Mouse (Mus musculus): ENCODE results near the gene Prss27. TPM values are rescaled to one million over a fixed set of nuclear protein-coding genes. Genes with fewer than 3 reads are reported as not detected.

The Prss27 gene
- polyA plus RNA-seq, 1 experiment from 2014 or later: 0.21 TPM

DNA sequence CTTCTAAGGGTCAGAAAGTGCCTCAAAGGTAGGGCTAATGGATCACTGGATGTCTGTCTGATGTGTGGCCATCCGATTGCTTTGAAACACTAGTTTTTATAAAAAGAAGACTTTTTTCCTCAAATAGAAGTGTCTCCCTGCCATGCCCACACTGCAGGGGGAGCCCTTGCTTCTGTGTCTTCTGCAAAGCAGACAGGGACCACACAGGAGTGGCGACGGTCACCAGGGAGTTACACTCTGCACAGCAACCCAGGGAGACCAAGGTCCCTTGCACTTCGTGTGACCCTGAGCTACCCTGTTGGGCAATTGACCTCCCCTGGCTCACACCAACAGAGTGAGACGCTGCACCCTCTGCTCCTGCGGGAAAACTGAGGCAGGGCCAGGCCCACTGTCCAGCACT lies 990 bp upstream of the Prss27 start:
- H3K9me3 ChIP-seq: no peaks in the 10 kb centered on the region
- H3K27me3 ChIP-seq: no peaks in the 10 kb centered on the region
- no peak for ATAC-seq (ENCODE audit: low read depth)
- H3K4me2 ChIP-seq: no peak overlapping the region
- H3K4me1 ChIP-seq (replicated peaks): no peaks in the 10 kb centered on the region
- WGBS: 76% methylated on average over 6 of the region's 6 CpGs
- H3K27ac ChIP-seq (replicated peaks): no peak overlapping the region
- H3K36me3 ChIP-seq: no peaks in the 10 kb centered on the region
- no peak overlapping the region for H3K4me3 ChIP-seq
- no peak overlapping the region for H3K9ac ChIP-seq

DNA sequence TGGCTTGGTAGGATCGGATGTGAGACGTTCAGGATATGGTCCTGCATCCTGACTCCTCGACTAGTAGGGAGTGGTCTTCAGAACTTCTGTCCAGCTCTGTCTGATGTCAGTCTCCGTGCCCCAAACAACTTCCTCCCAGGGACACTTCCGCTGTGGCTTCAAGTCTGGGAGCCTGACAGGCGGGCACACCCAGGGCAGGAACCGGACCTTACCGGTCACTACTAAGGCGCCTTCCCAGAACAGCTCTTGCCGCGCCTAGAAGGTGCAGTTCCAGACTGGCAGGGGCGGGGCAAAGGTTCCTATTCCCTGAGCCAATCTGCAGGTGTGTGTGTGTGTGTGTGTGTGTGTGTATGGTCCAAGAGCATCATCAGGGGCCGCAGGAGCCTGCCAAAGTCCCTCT lies 584 bp upstream of the Prss27 start:
- ATAC-seq (ENCODE audit: low read depth): no peak
- Histone ChIP-seq H3K27me3 (no peaks in the 10 kb centered on the region), H3K4me1 (replicated peaks) (no peaks in the 10 kb centered on the region), H3K9me3 (no peaks in the 10 kb centered on the region), H3K4me3 (no peak overlapping the region), H3K36me3 (no peaks in the 10 kb centered on the region), H3K9ac (no peak overlapping the region), H3K27ac (replicated peaks) (no peak overlapping the region), H3K4me2 (no peak overlapping the region)
- 85% methylated on average over 13 of the region's 13 CpGs for WGBS

DNA sequence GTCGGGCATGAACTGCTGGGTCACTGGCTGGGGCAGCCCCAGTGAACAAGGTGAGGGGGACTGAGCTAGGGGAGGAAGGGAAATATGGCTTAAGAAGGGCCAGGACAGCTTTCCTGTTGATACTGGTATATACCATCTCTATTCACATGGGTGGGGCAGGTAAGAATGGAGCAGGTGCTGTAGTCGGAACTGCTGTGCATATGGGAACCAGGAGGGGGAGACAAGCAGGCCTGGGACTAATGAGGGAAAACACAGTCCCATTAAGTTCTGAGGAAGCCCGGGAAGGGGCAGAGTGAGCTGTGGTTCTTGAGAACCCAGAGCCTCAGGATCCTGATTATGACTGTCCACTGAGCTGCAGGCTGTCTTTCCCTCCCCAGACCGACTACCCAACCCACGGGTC lies 6.5 kb downstream of the Prss27 start:
- Histone ChIP-seq H3K4me3 (no peak overlapping the region), H3K9me3 (no peaks in the 10 kb centered on the region), H3K27ac (replicated peaks) (no peak overlapping the region), H3K36me3 (peaks cover 35% of the 10 kb centered on the region), H3K4me2 (no peak overlapping the region), H3K9ac (no peak overlapping the region), H3K27me3 (no peaks in the 10 kb centered on the region), H3K4me1 (replicated peaks) (no peaks in the 10 kb centered on the region)
- ATAC-seq (ENCODE audit: low read depth): no peak
- 61% methylated on average over 5 of the region's 5 CpGs for WGBS

GRCm38 (mm10) chr17:24045608-24046007 lies 7.7 kb downstream of the Prss27 start:
- WGBS: 79% methylated on average over 10 of the region's 10 CpGs

DNA sequence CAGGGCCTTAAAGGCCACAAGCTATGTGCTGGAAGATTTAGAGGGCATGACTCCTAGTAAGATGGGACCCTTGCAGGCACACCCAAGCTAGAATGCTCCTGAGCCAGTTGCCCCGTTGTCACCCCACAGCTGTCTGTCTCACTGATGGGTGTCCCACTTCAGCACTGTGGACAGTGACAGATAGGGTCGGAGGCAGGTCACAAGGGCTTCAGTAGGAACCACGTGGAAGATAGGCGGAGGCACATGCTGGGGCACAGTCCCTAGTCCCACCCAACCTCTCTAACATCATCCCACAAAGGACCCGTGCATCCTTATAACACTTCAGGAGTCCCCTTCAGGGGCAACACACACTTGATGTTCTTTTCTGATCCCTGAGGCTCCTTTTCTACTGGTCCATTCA lies 8.1 kb downstream of the Prss27 start:
- no peak overlapping the region for H3K4me3 ChIP-seq

More at GRCm38 (mm10) chr17:24045608-24046007, 7.7 kb downstream of the Prss27 start:
- Histone ChIP-seq H3K27me3 (no peaks in the 10 kb centered on the region), H3K9ac (no peak overlapping the region), H3K4me1 (replicated peaks) (no peaks in the 10 kb centered on the region), H3K27ac (replicated peaks) (no peak overlapping the region), H3K9me3 (no peaks in the 10 kb centered on the region), H3K4me2 (no peak overlapping the region), H3K36me3 (peaks cover 44% of the 10 kb centered on the region), H3K4me3 (no peak overlapping the region)
- ATAC-seq (ENCODE audit: low read depth): no peak

GRCm38 (mm10) chr17:24048053-24048452 lies 10.1 kb downstream of the Prss27 start:
- 93% methylated on average over 5 of the region's 5 CpGs for WGBS
- H3K36me3 ChIP-seq: peaks cover 69% of the 10 kb centered on the region
- ATAC-seq (ENCODE audit: low read depth): no peak

More for the DNA sequence above, 8.1 kb downstream of the Prss27 start:
- Histone ChIP-seq H3K9me3 (no peaks in the 10 kb centered on the region), H3K36me3 (peaks cover 48% of the 10 kb centered on the region), H3K27me3 (no peaks in the 10 kb centered on the region), H3K9ac (no peak overlapping the region), H3K4me2 (no peak overlapping the region), H3K4me1 (replicated peaks) (no peaks in the 10 kb centered on the region), H3K27ac (replicated peaks) (no peak overlapping the region)
- ATAC-seq (ENCODE audit: low read depth): no peak
- WGBS: 44% methylated on average over 5 of the region's 5 CpGs

DNA sequence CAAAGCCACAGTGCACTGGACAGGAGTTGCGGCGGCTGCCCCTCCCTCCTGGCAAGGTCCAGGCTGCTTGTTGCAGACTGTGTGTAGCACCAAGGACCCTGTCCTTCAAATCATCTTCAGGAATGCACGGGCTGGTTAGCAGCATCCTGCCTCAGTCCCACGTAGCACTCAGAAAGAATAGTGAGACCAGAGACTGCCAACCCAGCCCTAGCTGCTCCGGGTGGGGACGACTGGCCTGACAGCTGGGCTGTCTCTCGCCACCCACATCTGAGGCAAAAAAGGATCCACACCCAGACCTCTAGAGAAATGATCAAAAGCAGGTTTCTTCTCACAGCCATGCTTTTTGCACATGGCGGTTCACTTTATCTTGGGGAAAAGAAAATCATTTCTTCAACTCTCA lies 11.1 kb downstream of the Prss27 start:
- Histone ChIP-seq H3K9ac (no peak overlapping the region), H3K4me3 (no peak overlapping the region), H3K9me3 (no peaks in the 10 kb centered on the region), H3K4me2 (no peak overlapping the region), H3K27ac (replicated peaks) (no peak overlapping the region), H3K36me3 (peaks cover 78% of the 10 kb centered on the region), H3K4me1 (replicated peaks) (no peaks in the 10 kb centered on the region), H3K27me3 (no peaks in the 10 kb centered on the region)
- no peak for ATAC-seq (ENCODE audit: low read depth)
- 98% methylated on average over 8 of the region's 8 CpGs for WGBS

More at GRCm38 (mm10) chr17:24048053-24048452, 10.1 kb downstream of the Prss27 start:
- H3K9ac ChIP-seq: no peak overlapping the region
- H3K9me3 ChIP-seq: no peaks in the 10 kb centered on the region
- H3K4me2 ChIP-seq: no peak overlapping the region
- no peak overlapping the region for H3K27ac ChIP-seq (replicated peaks)
- H3K27me3 ChIP-seq: no peaks in the 10 kb centered on the region
- H3K4me3 ChIP-seq: no peak overlapping the region
- no peaks in the 10 kb centered on the region for H3K4me1 ChIP-seq (replicated peaks)

DNA sequence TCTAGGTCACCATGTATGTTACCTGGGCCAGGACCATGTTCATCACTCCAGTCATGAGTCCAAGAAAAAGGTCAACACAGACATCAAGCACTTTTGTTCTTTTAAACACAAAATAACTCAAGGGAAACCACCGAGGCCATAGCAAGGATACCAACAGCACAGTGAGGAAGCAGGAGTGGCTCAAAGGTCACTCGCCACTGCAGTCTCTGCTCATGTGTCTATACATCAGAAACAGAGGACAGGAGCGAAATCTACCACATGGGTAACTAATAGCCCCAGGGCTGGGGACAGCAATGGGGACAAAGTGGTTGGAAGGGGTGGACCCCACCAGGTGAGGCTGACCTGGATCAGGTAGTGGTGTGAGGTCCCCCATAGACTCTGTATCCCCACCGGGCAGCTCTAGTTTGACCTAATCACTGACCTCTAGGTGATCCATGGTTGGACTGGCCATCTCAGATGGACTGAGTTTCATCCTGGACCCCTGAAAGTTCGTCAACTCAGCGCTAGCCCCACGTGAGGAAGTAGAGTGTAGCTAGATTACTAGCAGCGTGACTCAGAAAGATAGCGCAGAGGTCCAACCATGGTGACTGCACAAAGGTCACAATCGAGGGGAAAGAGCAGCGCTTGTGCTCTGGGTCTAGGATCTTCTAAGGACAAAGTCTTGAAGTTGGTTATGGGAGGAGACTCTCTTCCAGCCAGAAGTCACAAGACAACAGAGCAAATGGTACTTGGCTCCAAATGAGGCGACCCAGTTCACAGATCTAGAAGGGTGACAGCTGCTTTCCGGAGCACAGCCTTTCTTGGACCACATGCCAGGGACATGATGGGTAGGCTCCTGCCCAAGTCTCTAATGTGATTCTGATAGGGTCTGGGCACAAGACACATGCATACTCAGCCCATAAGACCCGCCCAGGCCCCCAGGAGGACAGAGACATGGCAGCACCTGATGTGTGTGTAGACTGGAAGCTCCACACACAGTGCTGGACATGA lies 19.0 kb downstream of the Prss27 start:
- H3K27me3 ChIP-seq: no peaks in the 10 kb centered on the region
- H3K9ac ChIP-seq: no peak overlapping the region
- no peak overlapping the region for H3K27ac ChIP-seq (replicated peaks)
- H3K4me1 ChIP-seq (replicated peaks): no peaks in the 10 kb centered on the region
- H3K36me3 ChIP-seq: peaks cover 83% of the 10 kb centered on the region
- H3K4me3 ChIP-seq: no peak overlapping the region
- ATAC-seq (ENCODE audit: low read depth): no peak
- 96% methylated on average over 14 of the region's 14 CpGs for WGBS
- no peak overlapping the region for H3K4me2 ChIP-seq
- H3K9me3 ChIP-seq: no peaks in the 10 kb centered on the region

DNA sequence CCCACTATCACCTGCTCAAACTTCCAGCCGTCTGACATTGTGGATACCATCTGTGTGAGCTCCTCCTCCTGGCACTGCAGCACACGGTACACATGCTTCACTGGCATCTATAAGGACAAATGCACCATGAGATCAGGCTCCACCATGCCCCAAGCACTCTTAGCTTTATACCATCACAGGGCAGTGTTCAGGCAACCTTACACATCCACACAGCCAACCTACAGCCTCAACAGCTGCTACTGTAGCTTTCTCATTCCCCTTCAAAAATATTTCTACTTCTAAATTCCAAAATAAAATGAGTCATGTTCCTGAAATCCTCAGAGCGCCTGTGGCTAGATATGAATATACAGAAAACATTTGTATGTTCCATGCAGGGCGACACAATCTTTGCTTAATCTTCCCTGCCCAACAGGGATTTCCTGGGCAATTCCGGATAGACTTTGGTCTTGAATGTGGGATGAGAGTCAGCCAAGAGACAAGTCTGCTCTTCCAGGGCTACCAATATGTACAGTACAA lies 19.8 kb downstream of the Prss27 start:
- H3K4me2 ChIP-seq: no peak overlapping the region
- no peak for ATAC-seq (ENCODE audit: low read depth)
- H3K36me3 ChIP-seq: peaks cover 74% of the 10 kb centered on the region
- no peaks in the 10 kb centered on the region for H3K9me3 ChIP-seq
- no peak overlapping the region for H3K9ac ChIP-seq
- H3K4me1 ChIP-seq (replicated peaks): no peaks in the 10 kb centered on the region
- 93% methylated on average over 5 of the region's 5 CpGs for WGBS
- no peak overlapping the region for H3K4me3 ChIP-seq
- no peaks in the 10 kb centered on the region for H3K27me3 ChIP-seq
- H3K27ac ChIP-seq (replicated peaks): no peak overlapping the region

DNA sequence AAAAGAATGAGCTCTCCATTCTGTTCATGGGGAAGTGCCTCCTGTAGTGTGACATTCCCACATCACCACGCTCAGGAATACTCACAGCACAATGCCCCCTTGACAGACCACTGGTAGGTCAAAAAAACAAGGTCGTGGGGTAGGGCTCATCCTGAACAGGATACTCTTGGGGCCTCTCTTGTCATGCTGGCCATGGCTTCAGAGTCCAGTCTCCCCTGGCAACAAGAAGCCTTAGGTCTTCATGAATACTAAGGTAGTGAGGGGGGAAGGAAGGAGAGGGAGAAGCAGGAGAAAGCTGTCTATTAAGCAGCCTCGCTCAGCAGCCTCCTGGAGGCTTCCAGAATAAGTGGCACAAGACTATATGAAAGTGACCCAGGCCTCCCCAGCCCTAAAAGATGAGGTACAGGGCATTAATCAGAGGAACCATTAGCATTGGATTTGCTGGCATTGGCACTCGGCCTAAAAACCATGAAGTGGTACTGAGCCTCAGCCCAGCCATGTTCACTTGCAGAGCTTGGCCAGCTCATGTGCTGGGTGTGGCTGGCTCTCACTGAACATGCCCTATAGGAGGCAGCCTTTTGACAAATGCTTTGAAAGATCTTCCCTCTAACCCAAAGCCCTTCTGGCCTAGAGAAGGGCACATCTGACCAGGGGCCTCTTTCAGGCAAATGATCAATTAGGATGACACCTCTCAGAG lies 24.7 kb downstream of the Prss27 start:
- no peaks in the 10 kb centered on the region for H3K4me1 ChIP-seq (replicated peaks)
- peaks cover 29% of the 10 kb centered on the region for H3K36me3 ChIP-seq
- no peak overlapping the region for H3K27ac ChIP-seq (replicated peaks)
- H3K9ac ChIP-seq: no peak overlapping the region
- no peak overlapping the region for H3K4me2 ChIP-seq
- no peaks in the 10 kb centered on the region for H3K9me3 ChIP-seq
- no peak overlapping the region for H3K4me3 ChIP-seq
- no peak for ATAC-seq (ENCODE audit: low read depth)
- 80% methylated on average over 4 of the region's 4 CpGs for WGBS
- no peaks in the 10 kb centered on the region for H3K27me3 ChIP-seq

DNA sequence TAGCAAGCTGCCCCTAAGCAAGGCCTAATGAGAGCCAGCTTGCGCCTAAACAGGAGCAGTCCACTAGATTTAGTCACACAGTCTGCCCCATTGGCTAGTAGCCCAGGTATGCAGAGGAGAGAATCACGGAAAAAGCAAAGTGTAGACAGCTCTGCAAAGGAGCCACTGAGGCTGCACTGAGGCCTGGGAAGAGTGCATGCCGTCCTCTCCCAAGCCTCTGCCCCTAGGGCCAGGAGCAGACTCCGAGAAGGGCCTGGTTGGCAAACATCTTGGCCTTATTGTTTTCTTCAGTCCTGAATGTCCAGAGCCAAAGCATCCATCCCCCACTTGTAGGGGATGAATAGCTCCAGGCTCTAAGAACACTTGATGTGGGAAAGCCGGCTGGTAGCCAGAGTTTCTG lies 30.3 kb downstream of the Prss27 start:
- Histone ChIP-seq H3K4me2 (no peak overlapping the region), H3K4me1 (replicated peaks) (peaks cover 33% of the 10 kb centered on the region), H3K36me3 (no peaks in the 10 kb centered on the region; the same call in 1 of the 2 replicates), H3K27me3 (no peaks in the 10 kb centered on the region), H3K4me3 (no peak overlapping the region), H3K9ac (no peak overlapping the region), H3K27ac (replicated peaks) (no peak overlapping the region), H3K9me3 (no peaks in the 10 kb centered on the region)
- ATAC-seq (ENCODE audit: low read depth): no peak
- WGBS: 94% methylated on average over 5 of the region's 5 CpGs

- no peak overlapping the region for H3K4me2 ChIP-seq
- H3K4me1 ChIP-seq (replicated peaks): peaks cover 33% of the 10 kb centered on the region
- H3K9ac ChIP-seq: no peak overlapping the region
- no peak overlapping the region for H3K27ac ChIP-seq (replicated peaks)
- no peak overlapping the region for H3K4me3 ChIP-seq
- no peaks in the 10 kb centered on the region for H3K27me3 ChIP-seq
- H3K36me3 ChIP-seq: no peaks in the 10 kb centered on the region; the same call in 1 of the 2 replicates
- 93% methylated on average over 3 of the region's 3 CpGs for WGBS
- ATAC-seq (ENCODE audit: low read depth): no peak
- H3K9me3 ChIP-seq: no peaks in the 10 kb centered on the region
These were observed 31.6 kb downstream of the Prss27 start for GRCm38 (mm10) chr17:24069531-24069930.
